Mouse (Mus musculus) E14TG2a.4 (cell line): ENCODE data around the gene Ccm2l.
A peak's percentile ranks its signal among the peaks of the same experiment; 100 is the strongest.

ENCODE experiments used
- H3K27me3 ChIP-seq: 2 replicates; pipeline ENCODE4 v1.6.1; 2014; ENCODE audit warnings: low read length, control low read depth; ENCODE audit not compliant: insufficient read depth
- H3K36me3 ChIP-seq: 2 replicates; pipeline ENCODE4 v1.6.1; 2014; ENCODE audit warnings: low read length, control low read depth; ENCODE audit not compliant: insufficient read depth
- H3K4me1 ChIP-seq: replicated peaks from 2 replicates; pipeline ENCODE4 v1.6.1; 2014; ENCODE audit warnings: low read depth, low read length, control low read depth
- H3K4me3 ChIP-seq: replicated peaks from 2 replicates; pipeline ENCODE4 v1.5.1; 2014; ENCODE audit warnings: mild to moderate bottlenecking, low read length
- H3K9me3 ChIP-seq: 2 replicates; pipeline ENCODE4 v1.6.1; 2014; ENCODE audit warnings: low read length, control low read depth
- CTCF ChIP-seq: conservative IDR thresholded peaks from 2 replicates; pipeline ENCODE4 v1.5.1; 2014; ENCODE audit warnings: low read length
- NANOG ChIP-seq: IDR thresholded peaks from 2 replicates; pipeline ENCODE4 v1.6.1; 2014; ENCODE audit warnings: borderline replicate concordance, low read length, mixed read lengths
- POU5F1 ChIP-seq: IDR thresholded peaks from 2 replicates; pipeline ENCODE4 v1.6.1; 2014; ENCODE audit warnings: low read length, borderline replicate concordance

Gene Ccm2l

GRCm38 (mm10) chr2:153064190-153064970 is 1.4 kb upstream of the Ccm2l start:
- Histone ChIP-seq H3K4me3 (no peak overlapping the region), H3K9me3 (no peaks in the 10 kb centered on the region), H3K27me3 (peaks cover 40% of the 10 kb centered on the region), H3K4me1 (peaks cover 58% of the 10 kb centered on the region), H3K36me3 (no peaks in the 10 kb centered on the region)
- TF ChIP-seq POU5F1 (no peak), NANOG (no peak), CTCF (no peak)

DNA sequence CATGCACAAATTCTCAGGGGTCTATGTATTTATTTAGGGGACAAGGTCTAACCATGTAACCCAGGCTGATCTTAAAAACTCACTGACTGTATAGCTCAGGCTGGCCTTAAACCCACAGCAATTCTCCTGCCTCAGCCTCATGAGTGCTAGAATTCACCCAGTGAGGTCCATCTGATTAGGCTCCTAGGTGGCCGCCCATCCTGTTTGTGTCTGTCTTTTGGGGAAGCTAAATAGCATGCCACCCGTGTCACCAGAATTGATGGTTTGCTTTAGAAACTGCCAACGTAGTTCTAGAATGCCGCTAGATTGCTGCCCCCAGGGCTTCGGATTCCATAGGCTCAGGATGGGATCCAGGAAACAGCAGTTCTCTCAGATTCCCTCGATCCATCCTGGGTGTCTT is 1.2 kb downstream of the Ccm2l start:
- Histone ChIP-seq H3K27me3 (peaks cover 57% of the 10 kb centered on the region), H3K9me3 (no peaks in the 10 kb centered on the region), H3K36me3 (no peaks in the 10 kb centered on the region), H3K4me1 (peaks cover 64% of the 10 kb centered on the region), H3K4me3 (no peak overlapping the region)
- TF ChIP-seq POU5F1: no peak
- no peak for TF ChIP-seq NANOG
- TF ChIP-seq CTCF: no peak

DNA sequence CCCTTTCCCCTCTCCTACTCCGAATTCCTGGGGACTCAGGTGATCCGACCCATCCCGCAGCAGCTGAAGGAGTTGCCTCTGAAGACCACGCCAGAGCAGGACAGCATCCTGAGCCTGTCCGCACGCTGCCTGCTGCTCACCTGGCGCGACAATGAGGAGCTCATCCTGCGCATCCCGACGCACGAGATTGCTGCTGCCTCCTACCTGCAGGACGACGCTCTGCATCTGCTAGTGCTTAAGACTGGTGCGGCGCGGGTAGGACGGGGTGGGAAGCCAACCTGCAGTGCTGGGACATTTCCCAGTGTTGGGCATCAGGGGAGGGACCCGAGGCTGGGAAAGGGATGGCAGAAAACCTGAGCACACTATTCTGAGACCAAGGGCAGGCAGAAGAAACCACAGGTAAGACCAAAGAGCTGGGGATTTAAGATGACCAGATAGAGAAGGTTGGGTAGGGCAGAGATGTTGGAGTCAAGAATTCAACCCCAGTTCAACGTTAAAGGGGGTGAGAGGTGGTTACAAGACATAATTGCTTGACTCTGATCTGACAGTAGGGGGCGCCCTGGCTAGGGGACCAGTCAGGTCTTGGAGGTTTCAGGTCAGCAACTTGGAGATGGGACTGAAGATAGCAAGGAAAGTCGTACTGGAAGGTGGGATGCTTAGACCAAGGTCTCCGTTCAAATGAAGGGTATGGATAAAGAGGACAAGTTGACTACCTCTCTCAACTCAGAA is 5.2 kb downstream of the Ccm2l start:
- peak overlapping the region; percentile 74 for H3K4me3 ChIP-seq
- H3K4me1 ChIP-seq: peaks cover 47% of the 10 kb centered on the region
- TF ChIP-seq NANOG (no peak), POU5F1 (no peak), CTCF (peak; percentile 52)
- no peaks in the 10 kb centered on the region for H3K9me3 ChIP-seq
- peaks cover 88% of the 10 kb centered on the region for H3K27me3 ChIP-seq
- no peaks in the 10 kb centered on the region for H3K36me3 ChIP-seq

GRCm38 (mm10) chr2:153071491-153072184 is 5.9 kb downstream of the Ccm2l start:
- Histone ChIP-seq H3K36me3 (no peaks in the 10 kb centered on the region), H3K27me3 (peaks cover 81% of the 10 kb centered on the region), H3K9me3 (no peaks in the 10 kb centered on the region), H3K4me1 (peaks cover 43% of the 10 kb centered on the region), H3K4me3 (peak overlapping the region; percentile 74)
- TF ChIP-seq POU5F1 (no peak), NANOG (no peak)

GRCm38 (mm10) chr2:153074651-153075050 is 8.9 kb downstream of the Ccm2l start:
- no peak for TF ChIP-seq POU5F1
- no peak for TF ChIP-seq NANOG
- TF ChIP-seq CTCF: no peak

DNA sequence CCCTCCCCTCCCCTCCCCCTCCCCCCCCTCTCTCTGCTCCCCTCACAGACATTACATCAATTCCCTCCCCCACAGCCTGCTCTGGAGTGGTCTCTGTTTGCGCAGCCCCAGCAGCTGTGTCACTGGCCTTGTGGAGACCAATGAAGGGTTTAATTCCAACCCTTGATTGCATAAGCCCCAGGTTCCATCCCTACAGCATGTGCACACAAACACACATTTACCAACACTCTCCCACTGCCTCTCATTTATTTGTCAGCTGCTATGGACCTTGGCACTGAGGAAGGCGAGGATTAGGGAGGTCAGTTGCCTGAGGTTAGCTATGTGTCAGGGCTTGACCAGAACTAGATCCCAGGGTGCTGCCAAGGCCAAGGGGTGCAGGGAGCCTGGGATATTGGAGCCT is 10.2 kb downstream of the Ccm2l start:
- Histone ChIP-seq H3K27me3 (peaks cover 67% of the 10 kb centered on the region), H3K9me3 (no peaks in the 10 kb centered on the region), H3K36me3 (no peaks in the 10 kb centered on the region), H3K4me1 (peaks cover 21% of the 10 kb centered on the region), H3K4me3 (no peak overlapping the region)
- TF ChIP-seq POU5F1: no peak
- TF ChIP-seq NANOG: no peak
- TF ChIP-seq CTCF: no peak

More at GRCm38 (mm10) chr2:153074651-153075050, 8.9 kb downstream of the Ccm2l start:
- no peak overlapping the region for H3K4me3 ChIP-seq
- H3K4me1 ChIP-seq: peaks cover 27% of the 10 kb centered on the region
- H3K36me3 ChIP-seq: no peaks in the 10 kb centered on the region
- H3K27me3 ChIP-seq: peaks cover 77% of the 10 kb centered on the region
- H3K9me3 ChIP-seq: no peaks in the 10 kb centered on the region

DNA sequence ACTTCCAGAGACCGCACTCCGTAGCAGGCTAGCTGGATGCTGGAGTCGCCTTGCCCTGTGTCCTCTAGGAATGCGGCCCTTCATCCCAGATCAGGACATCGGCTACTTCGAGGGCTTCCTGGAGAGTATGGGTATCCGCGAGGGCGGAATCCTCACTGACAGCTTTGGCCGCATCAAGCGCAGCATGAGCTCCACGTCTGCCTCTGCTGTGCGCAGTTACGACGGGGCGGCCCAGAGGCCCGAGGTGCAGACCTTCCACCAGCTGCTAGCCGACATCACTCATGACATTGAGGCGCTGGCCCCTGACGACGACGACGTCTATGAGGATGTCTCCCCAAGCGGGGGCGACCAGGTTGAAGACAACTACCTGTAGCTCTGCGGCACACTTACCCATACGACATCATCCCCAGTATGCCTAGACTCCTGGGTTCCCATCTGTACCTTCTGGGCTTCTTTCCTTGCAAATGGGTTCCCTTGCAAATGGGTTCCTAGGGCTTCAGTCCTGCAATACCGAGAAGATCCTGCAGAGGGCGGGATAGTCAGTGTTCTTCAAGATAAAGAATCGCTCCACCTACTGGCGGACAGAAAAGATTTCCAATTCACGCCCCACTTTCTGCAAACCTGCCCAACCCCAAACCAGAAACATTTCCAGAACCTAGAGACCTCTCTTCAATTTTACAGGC is 15.2 kb downstream of the Ccm2l start:
- Histone ChIP-seq H3K4me3 (peak overlapping the region; percentile 48), H3K4me1 (peaks cover 32% of the 10 kb centered on the region), H3K27me3 (peaks cover 22% of the 10 kb centered on the region), H3K9me3 (no peaks in the 10 kb centered on the region), H3K36me3 (no peaks in the 10 kb centered on the region)
- TF ChIP-seq CTCF (peak; percentile 98), NANOG (no peak)

DNA sequence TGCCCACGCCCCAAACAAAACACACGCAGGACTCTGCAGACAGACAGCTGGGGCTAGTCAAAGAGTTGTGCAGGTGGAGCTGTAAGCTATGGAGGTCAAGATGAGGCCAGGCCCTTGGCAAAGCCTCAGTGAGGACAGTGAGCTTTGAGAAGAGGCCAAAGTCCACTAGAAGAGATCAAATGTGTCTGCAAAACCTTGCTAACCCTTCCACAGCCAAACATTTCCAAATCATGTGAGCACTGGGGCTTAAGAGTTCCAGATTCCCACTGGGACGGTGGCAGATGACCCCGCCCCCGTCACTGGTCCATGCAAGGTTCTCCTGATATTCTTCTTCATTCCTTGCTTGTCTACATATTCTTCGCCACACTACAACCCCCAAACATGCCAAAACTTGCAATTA is 16.1 kb downstream of the Ccm2l start:
- no peaks in the 10 kb centered on the region for H3K9me3 ChIP-seq
- peaks cover 22% of the 10 kb centered on the region for H3K27me3 ChIP-seq
- peaks cover 29% of the 10 kb centered on the region for H3K4me1 ChIP-seq
- no peak for TF ChIP-seq POU5F1
- no peak for TF ChIP-seq NANOG
- TF ChIP-seq CTCF: no peak
- no peak overlapping the region for H3K4me3 ChIP-seq
- H3K36me3 ChIP-seq: no peaks in the 10 kb centered on the region
